Mouse (Mus musculus): ENCODE results near the gene Lmo1. TPM values are rescaled to one million over a fixed set of nuclear protein-coding genes. Genes with fewer than 3 reads are reported as not detected.
"Not testable (repeated sequence)": the region's sequence is repeated elsewhere in the genome, so short reads cannot be mapped to it uniquely, and the experiment has no call there.

Gene Lmo1
- total RNA-seq, 2 experiments from 2014 or later: 10.0 to 11.1 TPM

- DNase-seq (ENCODE audit: low spot score in 2 of 2): not testable (repeated sequence)
Observed at GRCm38 (mm10) chr7:109115488-109115887, 59.5 kb downstream of the Lmo1 start.

GRCm38 (mm10) chr7:109114950-109115349, 60.1 kb downstream of the Lmo1 start:
- no peak for DNase-seq (ENCODE audit: low spot score in 2 of 2)

- DNase-seq (ENCODE audit: low spot score in 2 of 2): no peak
Observed at GRCm38 (mm10) chr7:109111000-109111399, 64.0 kb downstream of the Lmo1 start.

- no peak for DNase-seq (ENCODE audit: low spot score in 2 of 2)
Observed at GRCm38 (mm10) chr7:109104894-109105293, 70.1 kb downstream of the Lmo1 start.

- no peak for DNase-seq (ENCODE audit: low spot score in 2 of 2)
Observed at GRCm38 (mm10) chr7:109101167-109101566, 73.8 kb downstream of the Lmo1 start.

- no peak for DNase-seq (ENCODE audit: low spot score in 2 of 2)
Observed at GRCm38 (mm10) chr7:109098145-109099018, 76.6 kb downstream of the Lmo1 start.

- no peak for DNase-seq (ENCODE audit: low spot score in 2 of 2)
Observed at GRCm38 (mm10) chr7:109097203-109097602, 77.8 kb downstream of the Lmo1 start.

- DNase-seq (ENCODE audit: low spot score in 2 of 2): no peak
Observed at GRCm38 (mm10) chr7:109096618-109097017, 78.4 kb downstream of the Lmo1 start.

- DNase-seq (ENCODE audit: low spot score in 2 of 2): no peak
Observed at GRCm38 (mm10) chr7:109094294-109094693, 80.7 kb downstream of the Lmo1 start.

GRCm38 (mm10) chr7:109091316-109091715, 83.7 kb downstream of the Lmo1 start:
- DNase-seq (ENCODE audit: low spot score in 2 of 2): not testable (repeated sequence)

Other genes with a start within 250 kb of the Lmo1 start
- under 1 TPM; 0.48 to 0.62 TPM for gene Nlrp10, start 245.0 kb downstream of the Lmo1 start, total RNA-seq (2021)
- gene Eif3f, start 240.8 kb downstream of the Lmo1 start, total RNA-seq (2021): 100 to 1,000 TPM; 246 to 249 TPM
- 10 to 100 TPM; 44.9 to 48.1 TPM for gene Tub, start 224.9 kb downstream of the Lmo1 start, total RNA-seq (2021)
- 10 to 100 TPM; 24.6 to 28.1 TPM for gene Ric3, start 91.9 kb downstream of the Lmo1 start, total RNA-seq (2021)